Mouse (Mus musculus) C2C12 (cell line): ENCODE measurements around the gene Spata31d1d.

Source experiments
- CEBPB ChIP-seq: IDR thresholded peaks from one replicate; pipeline ENCODE4 v1.6.1; 2011; ENCODE audit warnings: low read depth, mild to moderate bottlenecking, control low read depth, moderate library complexity
- CTCF ChIP-seq: IDR thresholded peaks from one replicate; pipeline ENCODE4 v1.5.1; 2011; ENCODE audit not compliant: control insufficient read depth, insufficient read depth, insufficient read length
- FOSL1 ChIP-seq: IDR thresholded peaks from one replicate; pipeline ENCODE4 v1.8.0; 2011; ENCODE audit warnings: mild to moderate bottlenecking, low read length; ENCODE audit not compliant: poor library complexity, insufficient read depth, severe bottlenecking
- MAX ChIP-seq: IDR thresholded peaks from one replicate; pipeline ENCODE4 v1.6.1; 2011; ENCODE audit warnings: mild to moderate bottlenecking, control low read depth
- MYOD1 ChIP-seq: IDR thresholded peaks from one replicate; pipeline ENCODE4 v1.6.1; 2011; ENCODE audit warnings: low read depth; ENCODE audit not compliant: control insufficient read depth, insufficient read length
- MYOG ChIP-seq: IDR thresholded peaks from one replicate; pipeline ENCODE4 v1.6.1; 2011; ENCODE audit not compliant: control insufficient read depth, insufficient read length; ENCODE audit errors: extremely low read depth
- USF1 ChIP-seq: IDR thresholded peaks from one replicate; pipeline ENCODE4 v1.6.1; 2011; ENCODE audit warnings: low read depth, mild to moderate bottlenecking, control low read depth, moderate library complexity

DNA sequence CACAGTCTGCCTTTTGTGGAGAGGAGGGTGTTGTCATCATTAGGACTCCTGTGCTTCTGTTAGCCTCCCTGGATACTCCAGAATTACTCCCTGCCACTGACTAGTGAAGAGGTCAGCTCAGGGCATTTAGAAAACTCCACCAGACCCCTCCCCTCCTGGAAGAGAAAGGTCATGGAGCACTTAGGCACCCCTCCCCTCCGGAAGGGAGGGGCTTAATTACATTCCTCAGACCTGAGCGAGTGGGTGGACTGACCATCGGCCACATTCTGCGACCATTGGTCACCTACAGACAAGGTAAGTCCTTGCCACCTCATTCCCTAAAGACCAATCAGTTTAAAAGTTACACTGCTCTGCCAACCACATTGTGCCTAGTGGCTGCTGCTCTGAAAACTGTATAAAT lies 52.2 kb downstream of the Spata31d1d start:
- no peak for TF ChIP-seq FOSL1
- TF ChIP-seq CEBPB = no peak
- TF ChIP-seq CTCF = no peak
- TF ChIP-seq MYOG = no peak
- TF ChIP-seq USF1 = no peak
- no peak for TF ChIP-seq MAX
- no peak for TF ChIP-seq MYOD1
